Mouse (Mus musculus) kidney, adult 2 months (tissue): Measurements from ENCODE around the gene Clcn2.

Experiments
- CTCF ChIP-seq: fragments of 200-500 bp; conservative IDR thresholded peaks from 2 replicates; pipeline ENCODE4 v1.5.1; 2011; ENCODE audit warnings: low read depth, mild to moderate bottlenecking, control low read depth, low read length, moderate library complexity, mixed read lengths; ENCODE audit not compliant: insufficient read depth, insufficient read length
- POLR2A ChIP-seq: fragments of 200-500 bp; IDR thresholded peaks from one replicate; pipeline ENCODE4 v1.6.1; 2011; ENCODE audit warnings: low read depth, low read length, control low read depth

DNA sequence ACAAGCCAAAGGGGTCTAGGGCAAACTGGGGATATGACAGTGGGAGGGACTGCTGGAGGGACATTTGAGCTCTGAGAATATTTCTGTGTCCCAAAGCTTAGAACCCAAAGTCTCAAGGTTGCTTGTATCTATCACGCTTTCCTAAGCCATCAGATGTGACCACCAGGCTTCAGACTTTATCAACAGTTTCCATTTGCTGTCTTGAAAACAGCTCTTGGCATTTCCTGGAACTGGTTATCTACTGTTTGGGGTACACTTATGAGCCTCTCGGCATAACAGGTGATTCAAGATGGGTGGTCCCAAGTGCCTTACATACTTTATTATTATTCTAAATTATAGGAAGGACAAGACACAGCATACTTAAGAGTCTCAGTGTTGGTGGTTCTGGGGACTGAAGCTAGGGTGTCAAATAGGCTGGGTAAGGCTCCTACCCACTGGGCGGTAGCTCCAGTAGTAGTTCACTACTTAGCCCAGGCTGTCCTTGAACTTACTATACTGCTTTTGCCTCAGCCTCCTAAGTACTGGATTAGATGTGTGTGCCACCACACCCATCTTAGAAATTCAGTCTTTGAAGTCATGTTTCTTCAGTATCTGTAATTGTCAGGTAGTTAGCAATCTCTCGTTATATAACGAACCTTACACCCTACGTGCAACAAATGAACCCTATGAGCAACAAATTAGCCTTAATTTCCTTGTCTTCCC lies 13.7 kb downstream of the Clcn2 start:
- no peak for TF ChIP-seq POLR2A
- TF ChIP-seq CTCF = no peak
